Mouse (Mus musculus) liver, postnatal 0 days (tissue): ENCODE measurements at regions not wholly inside any gene's neighbourhood (a gene's known extent, or its start where the extent isn't known, plus 50 kb on each side); places are given as distances from the start of the nearest gene placed in this dataset.
A peak's percentile ranks its signal among the peaks of the same experiment; 100 is the strongest.

ENCODE experiments used
- ATAC-seq: fragments of 200-750 bp; cut with Nextera tagmentation; 2 replicates; pipeline ENCODE4 v1.8.0; 2017; ENCODE audit warnings: mild to moderate bottlenecking, moderate library complexity
- DNase-seq: peaks from one replicate; pipeline ENCODE4 v3.0.0-alpha.2; 2016
- H3K27ac ChIP-seq: fragments of 300-500 bp; sonication (generic); 2 replicates; pipeline ENCODE4 v1.5.1; 2014; ENCODE audit warnings: antibody characterized with exemption, moderate library complexity, mild to moderate bottlenecking, low read depth
- H3K27me3 ChIP-seq: fragments of 300-500 bp; sonication (generic); 2 replicates; pipeline ENCODE4 v1.6.1; 2014; ENCODE audit warnings: low read length, control low read depth, mixed read lengths; ENCODE audit not compliant: insufficient read depth
- H3K36me3 ChIP-seq: fragments of 300-500 bp; sonication (generic); replicated peaks from 2 replicates; pipeline ENCODE4 v1.6.1; 2014; ENCODE audit warnings: mild to moderate bottlenecking, control low read depth, low read length, moderate library complexity, mixed read lengths; ENCODE audit not compliant: insufficient read depth
- H3K4me1 ChIP-seq: fragments of 300-500 bp; sonication (generic); 2 replicates; pipeline ENCODE4 v1.6.1; 2014; ENCODE audit warnings: antibody characterized with exemption, mild to moderate bottlenecking, control low read depth; ENCODE audit not compliant: insufficient read depth
- H3K4me2 ChIP-seq: fragments of 300-500 bp; sonication (generic); 2 replicates; pipeline ENCODE4 v1.6.1; 2014; ENCODE audit warnings: low read depth, mild to moderate bottlenecking, low read length, moderate library complexity, mixed read lengths
- H3K4me3 ChIP-seq: fragments of 300-500 bp; sonication (generic); 2 replicates; pipeline ENCODE4 v1.5.1; 2014; ENCODE audit warnings: low read depth, low read length
- H3K9ac ChIP-seq: fragments of 300-500 bp; sonication (generic); replicated peaks from 2 replicates; pipeline ENCODE4 v1.6.1; 2014; ENCODE audit warnings: mild to moderate bottlenecking, moderate library complexity
- H3K9me3 ChIP-seq: fragments of 300-500 bp; sonication (generic); 2 replicates; pipeline ENCODE4 v1.6.1; 2016; ENCODE audit warnings: mild to moderate bottlenecking, control low read depth, low read length, mixed read lengths
- CTCF ChIP-seq: sonication (generic); IDR thresholded peaks from 2 replicates; pipeline ENCODE4 v1.5.1; 2016; ENCODE audit warnings: antibody characterized with exemption, low read depth
- EP300 ChIP-seq: IDR thresholded peaks from 2 replicates; pipeline ENCODE4 v1.6.1; 2016; ENCODE audit warnings: antibody characterized with exemption, low read depth, mild to moderate bottlenecking
- WGBS: fragments of 180-500 bp; shearing (Covaris S2); extraction: QIAGEN DNeasy Blood & Tissue Kit; methylation state at CpG from one replicate; pipeline ENCODE4 v1.1.7; 2014; ENCODE audit not compliant: insufficient replicate concordance; 5-methylcytosine and 5-hydroxymethylcytosine counted together

DNA sequence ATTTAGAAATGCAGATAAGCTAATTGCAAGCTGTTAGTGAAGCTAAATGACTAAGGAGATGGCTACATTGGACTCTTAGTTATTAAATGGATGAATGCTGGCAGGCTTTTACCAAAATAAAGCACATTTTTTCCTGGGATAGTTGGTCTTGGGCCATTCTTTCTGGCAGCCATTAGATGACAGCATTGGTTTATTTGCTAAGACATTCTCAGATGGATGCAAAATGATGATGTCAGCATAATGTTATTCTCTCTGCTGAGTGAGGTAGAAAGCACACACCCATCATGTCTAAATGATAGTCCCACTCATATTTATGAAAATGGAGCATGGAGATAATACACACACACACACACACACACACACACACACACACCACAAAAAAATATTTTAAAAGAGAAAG lies 141.9 kb upstream of the Gm26657 start:
- H3K36me3 ChIP-seq = no peaks in the 10 kb centered on the region
- no peaks in the 10 kb centered on the region for H3K4me1 ChIP-seq
- no peak overlapping the region for H3K4me3 ChIP-seq
- no peak for DNase-seq
- H3K9ac ChIP-seq = no peak overlapping the region
- H3K4me2 ChIP-seq = no peak overlapping the region
- 0 out of 2 replicates have a peak, but pooled peaks have one; percentile 9 for TF ChIP-seq CTCF
- no peak for TF ChIP-seq EP300
- H3K27ac ChIP-seq = no peak overlapping the region
- peaks cover 3% of the 10 kb centered on the region; the same call in 1 of the 2 replicates for H3K9me3 ChIP-seq
- no peak for ATAC-seq
- H3K27me3 ChIP-seq = no peaks in the 10 kb centered on the region

DNA sequence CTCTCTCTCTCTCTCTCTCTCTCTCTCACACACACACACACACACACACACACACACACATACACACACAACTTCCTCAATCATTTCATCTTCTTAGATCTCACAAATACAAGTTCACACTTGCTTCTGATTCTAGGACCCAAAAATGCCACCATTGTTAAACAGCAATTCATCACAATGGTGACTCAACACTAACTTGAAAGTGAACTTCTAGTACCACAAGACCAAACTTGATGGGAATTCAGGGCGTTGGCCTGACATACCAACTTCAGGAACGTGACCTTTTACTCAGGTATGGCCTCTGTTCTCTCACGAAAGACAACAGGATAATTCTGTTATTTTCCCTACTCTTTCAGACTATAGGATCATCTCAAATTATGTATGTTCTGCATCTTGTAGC lies 157.5 kb upstream of the Gm26657 start:
- Histone ChIP-seq H3K27me3 (no peaks in the 10 kb centered on the region), H3K9ac (no peak overlapping the region), H3K4me3 (no peak overlapping the region), H3K4me1 (no peaks in the 10 kb centered on the region), H3K4me2 (no peak overlapping the region), H3K36me3 (no peaks in the 10 kb centered on the region), H3K9me3 (no peaks in the 10 kb centered on the region), H3K27ac (no peak overlapping the region)
- 62% methylated on average over 3 of the region's 3 CpGs for WGBS
- DNase-seq (no peak), ATAC-seq (no peak)
- TF ChIP-seq CTCF (no peak), EP300 (no peak)

DNA sequence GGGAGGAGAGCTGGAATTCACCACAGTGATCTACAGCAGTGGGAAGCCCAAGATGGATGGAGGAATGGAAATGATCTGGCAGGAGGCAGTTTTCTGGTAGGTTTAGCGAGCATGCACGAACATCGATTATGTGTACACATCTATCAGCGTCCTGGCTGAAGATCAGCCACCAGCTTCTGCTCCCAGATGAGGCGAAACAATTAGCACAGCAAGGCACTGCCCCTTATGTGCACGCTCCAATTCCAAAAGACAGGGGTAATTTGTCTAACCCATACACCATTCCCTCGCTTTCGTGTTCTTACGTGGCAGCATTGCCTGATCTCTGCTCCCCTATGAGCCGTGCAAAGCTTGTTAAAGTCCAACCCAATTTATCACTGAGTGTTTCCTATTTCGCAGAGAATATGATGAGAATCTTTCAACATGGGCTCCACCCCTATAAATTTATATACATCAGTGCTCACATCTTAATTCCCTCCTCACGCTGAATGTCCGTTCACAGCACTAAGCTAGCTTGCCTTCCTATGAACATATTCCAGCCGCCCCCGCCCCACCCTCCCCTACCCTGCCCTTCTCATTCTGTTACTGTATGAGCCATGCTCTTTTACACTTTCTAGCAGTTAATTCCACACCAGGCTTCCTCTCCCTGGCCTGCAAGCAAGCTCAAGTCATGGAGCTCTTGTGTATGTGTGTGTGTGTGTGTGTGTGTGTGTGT lies 162.9 kb upstream of the Gm26657 start:
- no peaks in the 10 kb centered on the region for H3K9me3 ChIP-seq
- H3K27ac ChIP-seq = no peak overlapping the region
- TF ChIP-seq CTCF = no peak
- no peak overlapping the region for H3K9ac ChIP-seq
- no peak overlapping the region for H3K4me2 ChIP-seq
- 82% methylated on average over 15 of the region's 15 CpGs for WGBS
- H3K36me3 ChIP-seq = no peaks in the 10 kb centered on the region
- ATAC-seq (no peak), DNase-seq (no peak)
- no peaks in the 10 kb centered on the region for H3K4me1 ChIP-seq
- no peak overlapping the region for H3K4me3 ChIP-seq
- no peaks in the 10 kb centered on the region for H3K27me3 ChIP-seq

DNA sequence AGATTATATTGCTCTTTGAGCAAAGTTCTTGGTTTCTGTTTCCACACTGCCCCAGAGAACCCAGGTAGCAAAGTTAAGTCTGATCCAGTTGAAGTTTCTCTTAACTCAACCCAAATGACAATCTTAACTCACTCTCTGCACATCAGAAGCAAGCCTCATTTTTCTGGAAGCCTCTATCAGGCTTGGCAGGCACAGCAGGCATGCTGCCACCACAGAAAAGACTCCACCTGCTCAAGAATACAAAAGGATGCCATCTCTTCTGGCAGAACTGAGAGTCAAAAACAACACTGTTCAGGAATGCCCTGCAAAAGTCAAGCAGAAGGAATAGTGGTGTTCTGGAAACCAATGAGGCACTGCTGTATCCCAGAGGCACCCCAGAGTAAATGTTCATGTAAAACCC lies 187.7 kb upstream of the Gm26657 start:
- H3K27me3 ChIP-seq = no peaks in the 10 kb centered on the region
- H3K4me1 ChIP-seq = no peaks in the 10 kb centered on the region
- no peak overlapping the region for H3K4me3 ChIP-seq
- H3K9ac ChIP-seq = no peak overlapping the region
- no peaks in the 10 kb centered on the region for H3K36me3 ChIP-seq
- H3K4me2 ChIP-seq = no peak overlapping the region
- no peak overlapping the region for H3K27ac ChIP-seq
- TF ChIP-seq CTCF = no peak
- no peak for TF ChIP-seq EP300
- DNase-seq (no peak), ATAC-seq (no peak)
- no peaks in the 10 kb centered on the region for H3K9me3 ChIP-seq

- H3K36me3 ChIP-seq = no peaks in the 10 kb centered on the region
- no peak overlapping the region for H3K4me2 ChIP-seq
- 71% methylated on average over 9 of the region's 9 CpGs for WGBS
- no peaks in the 10 kb centered on the region for H3K9me3 ChIP-seq
- DNase-seq (no peak), ATAC-seq (no peak)
- no peak overlapping the region for H3K9ac ChIP-seq
- TF ChIP-seq CTCF = no peak
- TF ChIP-seq EP300 = no peak
- no peaks in the 10 kb centered on the region for H3K27me3 ChIP-seq
- no peaks in the 10 kb centered on the region for H3K4me1 ChIP-seq
- no peak overlapping the region for H3K4me3 ChIP-seq
- H3K27ac ChIP-seq = no peak overlapping the region
Observed at GRCm38 (mm10) chr4:56533344-56533985, 206.4 kb upstream of the Gm26657 start.

DNA sequence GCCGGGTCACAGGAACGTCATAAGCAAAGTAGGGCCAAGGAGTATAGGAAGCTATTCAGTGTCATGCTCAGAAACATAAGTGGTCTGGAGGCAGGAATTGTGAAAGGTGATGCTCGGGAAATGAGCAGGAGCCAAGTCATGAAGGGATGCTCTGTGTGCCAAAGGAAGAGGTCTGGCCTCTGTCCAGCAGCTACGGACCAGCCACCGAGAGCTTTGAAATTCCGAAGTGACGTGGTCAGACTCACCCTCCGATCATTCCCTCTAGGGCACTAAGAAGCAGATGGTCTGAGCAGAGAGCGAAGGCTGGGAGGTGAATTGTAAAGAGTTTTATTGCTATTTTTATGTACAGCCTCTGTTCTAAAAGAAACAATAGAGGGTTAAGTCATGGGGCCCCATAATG lies 206.9 kb upstream of the Gm26657 start:
- H3K9me3 ChIP-seq = no peaks in the 10 kb centered on the region
- no peak overlapping the region for H3K9ac ChIP-seq
- ATAC-seq = no peak
- DNase-seq = no peak
- H3K4me2 ChIP-seq = no peak overlapping the region
- no peak overlapping the region for H3K4me3 ChIP-seq
- H3K4me1 ChIP-seq = no peaks in the 10 kb centered on the region
- WGBS = 80% methylated on average over 9 of the region's 9 CpGs
- no peaks in the 10 kb centered on the region for H3K27me3 ChIP-seq
- H3K27ac ChIP-seq = no peak overlapping the region
- TF ChIP-seq EP300 (no peak), CTCF (no peak)
- H3K36me3 ChIP-seq = no peaks in the 10 kb centered on the region

DNA sequence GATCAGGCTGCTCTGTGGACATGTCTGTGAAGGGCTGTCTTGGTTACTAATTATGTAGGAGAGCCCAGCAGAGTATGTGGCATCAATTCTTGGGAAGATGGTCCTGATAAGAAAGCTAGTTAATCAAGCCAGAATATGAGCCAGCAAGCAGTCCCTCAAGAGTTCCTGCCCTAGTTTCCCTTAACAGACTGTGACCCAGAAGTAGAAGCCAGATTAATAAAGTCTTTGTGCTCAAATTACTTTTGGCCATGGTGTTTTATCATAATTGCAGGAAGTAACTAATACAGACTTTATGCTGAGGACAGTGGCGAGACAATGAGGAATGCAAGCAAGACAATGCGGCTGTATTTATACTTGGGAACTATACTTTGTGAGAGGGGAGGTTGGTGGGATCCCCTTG lies 211.3 kb upstream of the Gm26657 start:
- TF ChIP-seq EP300 (no peak), CTCF (no peak)
- Histone ChIP-seq H3K4me3 (no peak overlapping the region), H3K27me3 (no peaks in the 10 kb centered on the region), H3K27ac (no peak overlapping the region), H3K9ac (no peak overlapping the region), H3K9me3 (no peaks in the 10 kb centered on the region), H3K4me2 (no peak overlapping the region), H3K4me1 (no peaks in the 10 kb centered on the region), H3K36me3 (no peaks in the 10 kb centered on the region)
- whole genome bisulfite sequencing = 76% methylated on average over 2 of the region's 2 CpGs
- no peak for DNase-seq
- no peak for ATAC-seq
